Mouse (Mus musculus) heart, embryonic 13.5 days (tissue): Measurements from ENCODE around the gene Aasdh. TPM values are rescaled to one million over a fixed set of nuclear protein-coding genes. Genes with fewer than 3 reads are reported as not detected.

Experiments used
- ATAC-seq: fragments of 200-750 bp; cut with Nextera tagmentation; 2 replicates; pipeline ENCODE4 v1.8.0; 2017; ENCODE audit warnings: moderate TSS enrichment; ENCODE audit not compliant: insufficient number of reproducible peaks, low FRiP score, low TSS enrichment; ENCODE audit errors: extremely low read depth
- H3K27ac ChIP-seq: fragments of 300-500 bp; sonication (generic); replicated peaks from 2 replicates; pipeline ENCODE4 v1.5.1; 2015; ENCODE audit warnings: moderate library complexity, mild to moderate bottlenecking, inconsistent platforms
- H3K27me3 ChIP-seq: fragments of 300-500 bp; sonication (generic); replicated peaks from 2 replicates; pipeline ENCODE4 v1.6.1; 2015; ENCODE audit warnings: mild to moderate bottlenecking, inconsistent platforms
- H3K36me3 ChIP-seq: fragments of 300-500 bp; sonication (generic); 2 replicates; pipeline ENCODE4 v1.6.1; 2015; ENCODE audit warnings: mild to moderate bottlenecking, inconsistent platforms
- H3K4me1 ChIP-seq: fragments of 300-500 bp; sonication (generic); 2 replicates; pipeline ENCODE4 v1.6.1; 2015; ENCODE audit warnings: inconsistent platforms
- H3K4me2 ChIP-seq: fragments of 300-500 bp; sonication (generic); 2 replicates; pipeline ENCODE4 v1.6.1; 2015; ENCODE audit warnings: inconsistent platforms, mild to moderate bottlenecking, moderate library complexity
- H3K4me3 ChIP-seq: fragments of 300-500 bp; sonication (generic); 2 replicates; pipeline ENCODE4 v1.5.1; 2015; ENCODE audit warnings: moderate library complexity, mild to moderate bottlenecking, inconsistent platforms
- H3K9ac ChIP-seq: fragments of 300-500 bp; sonication (generic); 2 replicates; pipeline ENCODE4 v1.6.1; 2015; ENCODE audit warnings: inconsistent platforms, mild to moderate bottlenecking, moderate library complexity
- H3K9me3 ChIP-seq: fragments of 300-500 bp; sonication (generic); 2 replicates; pipeline ENCODE4 v1.6.1; 2016; ENCODE audit warnings: inconsistent platforms
- WGBS: fragments of 180-500 bp; shearing (Covaris S2); methylation state at CpG from one replicate; pipeline ENCODE4 v1.1.7; 2015; ENCODE audit warnings: mixed read lengths; 5-methylcytosine and 5-hydroxymethylcytosine counted together
- polyA plus RNA-seq: library from polyadenylated mRNA; unstranded; fragments of >200 nt; fragmentation: Nextera tagmentation; extraction: Ambion mirVana; gene quantifications from 2 replicates; pipeline ENCODE4 v1.2.1, GENCODE M21; 2015

Gene Aasdh
- polyA plus RNA-seq, 1 experiment from 2014 or later: 14.8 TPM

GRCm38 (mm10) chr5:76839786-76840185, 65.5 kb downstream of the Aasdh start:
- H3K4me1 ChIP-seq: peaks cover 12% of the 10 kb centered on the region
- H3K9me3 ChIP-seq: no peaks in the 10 kb centered on the region
- ATAC-seq: no peak
- no peak overlapping the region for H3K9ac ChIP-seq
- H3K27me3 ChIP-seq: no peaks in the 10 kb centered on the region
- WGBS: 71% methylated on average over 6 of the region's 6 CpGs
- no peak overlapping the region for H3K4me2 ChIP-seq
- no peak overlapping the region for H3K27ac ChIP-seq
- H3K36me3 ChIP-seq: no peaks in the 10 kb centered on the region
- no peak overlapping the region for H3K4me3 ChIP-seq

- H3K9me3 ChIP-seq: no peaks in the 10 kb centered on the region
- H3K4me2 ChIP-seq: peak overlapping the region; percentile 32
- WGBS: 48% methylated on average over 5 of the region's 5 CpGs
- no peak for ATAC-seq
- no peak overlapping the region for H3K27ac ChIP-seq
- H3K27me3 ChIP-seq: no peaks in the 10 kb centered on the region
- no peaks in the 10 kb centered on the region for H3K36me3 ChIP-seq
- H3K4me3 ChIP-seq: peak overlapping the region; percentile 21; the same call in 1 of the 2 replicates
- H3K4me1 ChIP-seq: no peaks in the 10 kb centered on the region
- H3K9ac ChIP-seq: no peak overlapping the region
Observed at GRCm38 (mm10) chr5:76837018-76837417, 68.3 kb downstream of the Aasdh start.

GRCm38 (mm10) chr5:76832529-76833210, 72.6 kb downstream of the Aasdh start:
- H3K27ac ChIP-seq: no peak overlapping the region
- H3K36me3 ChIP-seq: no peaks in the 10 kb centered on the region
- WGBS: 80% methylated on average over 17 of the region's 17 CpGs
- no peak overlapping the region for H3K4me2 ChIP-seq
- H3K4me1 ChIP-seq: no peaks in the 10 kb centered on the region
- peaks cover 10% of the 10 kb centered on the region for H3K9me3 ChIP-seq
- no peak overlapping the region for H3K4me3 ChIP-seq
- no peak overlapping the region for H3K9ac ChIP-seq
- ATAC-seq: no peak
- H3K27me3 ChIP-seq: no peaks in the 10 kb centered on the region

GRCm38 (mm10) chr5:76828527-76829240, 76.6 kb downstream of the Aasdh start:
- Histone ChIP-seq H3K4me1 (no peaks in the 10 kb centered on the region), H3K9ac (no peak overlapping the region), H3K4me2 (no peak overlapping the region), H3K27ac (no peak overlapping the region), H3K36me3 (no peaks in the 10 kb centered on the region), H3K9me3 (peaks cover 10% of the 10 kb centered on the region), H3K4me3 (no peak overlapping the region), H3K27me3 (no peaks in the 10 kb centered on the region)
- no peak for ATAC-seq
- WGBS: 71% methylated on average over 7 of the region's 7 CpGs

Other genes with a start within 250 kb of the Aasdh start
- gene C530008M17Rik, start 249.0 kb downstream of the Aasdh start, polyA plus RNA-seq: 27.6 and 30.0 TPM in 2 replicates
- 229 and 249 TPM in 2 replicates for gene Paics, start 45.8 kb upstream of the Aasdh start, polyA plus RNA-seq
- gene Ppat, start 46.1 kb upstream of the Aasdh start, polyA plus RNA-seq: 20.8 and 25.0 TPM in 2 replicates
- 48.4 and 55.4 TPM in 2 replicates for gene Srp72, start 69.2 kb upstream of the Aasdh start, polyA plus RNA-seq
- gene Arl9, start 98.5 kb upstream of the Aasdh start, polyA plus RNA-seq: 0.31 TPM in 1 of 2 replicates, not detected in the other
- 0.08 and 0.11 TPM in 2 replicates for gene Thegl, start 110.5 kb upstream of the Aasdh start, polyA plus RNA-seq
- gene Hopx, start 209.6 kb upstream of the Aasdh start, polyA plus RNA-seq: 12.6 and 16.4 TPM in 2 replicates